Mouse (Mus musculus): ENCODE results near the gene Itga9. TPM values are rescaled to one million over a fixed set of nuclear protein-coding genes. Genes with fewer than 3 reads are reported as not detected.

Itga9 gene
- total and polyA plus RNA-seq, 2 experiments: 9.1 to 15.8 TPM

GRCm38 (mm10) chr9:118645698-118646355 is 39.3 kb downstream of the Itga9 start:
- Histone ChIP-seq H3K4me1 (ENCODE audit: control insufficient read depth, insufficient read depth, low read length) (peaks cover 8% of the 10 kb centered on the region; the same call in 1 of the 2 replicates), H3K27me3 (ENCODE audit: control insufficient read depth, insufficient read depth, low read length) (no peaks in the 10 kb centered on the region), H3K27ac (replicated peaks; ENCODE audit: insufficient read depth, low read depth, low read length) (peak overlapping the region; percentile 75), H3K79me2 (ENCODE audit: control insufficient read depth, insufficient read depth, low read length) (peaks cover 6% of the 10 kb centered on the region; the same call in 1 of the 2 replicates), H3K9ac (ENCODE audit: low read depth, low read length) (peak overlapping the region; percentile 22; the same call in 1 of the 2 replicates), H3K36me3 (ENCODE audit: control insufficient read depth, insufficient read depth, low read length) (no peaks in the 10 kb centered on the region), H3K4me3 (ENCODE audit: insufficient read depth, low read depth, low read length) (no peak overlapping the region)
- DNase-seq (ENCODE audit: extremely low read depth, low read depth, low spot score): peak; percentile 16
- WGBS: 63% methylated on average over 17 of the region's 17 CpGs
- no peak for TF ChIP-seq CTCF (IDR thresholded peaks at IDR 0.05; ENCODE audit: low read depth, low read length)
- TF ChIP-seq POLR2A (IDR thresholded peaks at IDR 0.05; ENCODE audit: extremely low read depth, insufficient read depth, low read length): no peak

DNA sequence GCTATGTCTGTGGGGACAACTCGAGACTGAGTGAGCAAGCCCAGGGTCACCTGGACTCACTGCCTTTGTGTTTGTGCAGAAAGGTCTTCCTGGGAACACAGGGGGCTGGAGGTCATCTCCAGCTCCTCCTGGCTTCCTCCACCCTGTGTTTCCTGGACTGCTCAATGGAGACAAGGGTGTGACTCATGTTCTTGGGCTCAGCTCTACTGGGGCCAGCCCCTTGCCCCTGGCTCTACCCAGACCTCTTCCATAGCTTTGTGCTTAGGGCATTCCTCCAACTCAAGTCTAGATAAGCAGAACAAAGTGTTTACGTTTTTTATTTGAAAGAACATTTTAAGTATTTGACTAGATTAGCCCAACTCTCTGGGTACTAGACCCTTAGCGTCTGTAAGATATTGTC is 41.0 kb downstream of the Itga9 start:
- peaks cover 8% of the 10 kb centered on the region; the same call in 1 of the 2 replicates for H3K4me1 ChIP-seq (ENCODE audit: control insufficient read depth, insufficient read depth, low read length)
- whole genome bisulfite sequencing: 41% methylated on average over 3 of the region's 3 CpGs
- TF ChIP-seq POLR2A (IDR thresholded peaks at IDR 0.05; ENCODE audit: extremely low read depth, insufficient read depth, low read length) (no peak), CTCF (IDR thresholded peaks at IDR 0.05; ENCODE audit: low read depth, low read length) (no peak)

DNA sequence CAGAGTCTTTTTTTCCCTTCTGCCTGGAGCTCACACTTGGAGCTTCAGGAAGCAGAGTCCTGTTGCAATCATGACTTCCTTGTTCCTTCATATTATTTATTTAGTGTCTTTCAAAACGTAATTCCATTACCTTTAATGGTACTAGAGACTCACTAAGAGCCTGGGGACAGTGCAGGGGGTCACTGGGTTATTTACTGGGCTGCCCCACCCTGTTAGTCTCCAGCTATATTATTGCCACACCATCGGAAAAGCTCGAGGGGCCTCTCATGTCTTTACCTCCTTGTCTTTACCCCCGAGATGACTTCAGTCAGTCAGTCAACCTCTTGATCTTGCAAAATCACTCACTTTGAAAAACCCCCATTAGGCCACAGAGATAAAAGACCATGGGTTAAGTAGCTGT is 44.5 kb downstream of the Itga9 start:
- WGBS: 53% methylated on average over 4 of the region's 4 CpGs
- TF ChIP-seq CTCF (IDR thresholded peaks at IDR 0.05; ENCODE audit: low read depth, low read length) (no peak), POLR2A (IDR thresholded peaks at IDR 0.05; ENCODE audit: extremely low read depth, insufficient read depth, low read length) (no peak)

More for the DNA sequence above, 41.0 kb downstream of the Itga9 start:
- peaks cover 6% of the 10 kb centered on the region; the same call in 1 of the 2 replicates for H3K79me2 ChIP-seq (ENCODE audit: control insufficient read depth, insufficient read depth, low read length)
- no peak overlapping the region for H3K27ac ChIP-seq (replicated peaks; ENCODE audit: insufficient read depth, low read depth, low read length)
- H3K9ac ChIP-seq (ENCODE audit: low read depth, low read length): no peak overlapping the region
- no peaks in the 10 kb centered on the region for H3K27me3 ChIP-seq (ENCODE audit: control insufficient read depth, insufficient read depth, low read length)
- H3K36me3 ChIP-seq (ENCODE audit: control insufficient read depth, insufficient read depth, low read length): no peaks in the 10 kb centered on the region
- no peak for DNase-seq (ENCODE audit: extremely low read depth, low read depth, low spot score)
- no peak overlapping the region for H3K4me3 ChIP-seq (ENCODE audit: insufficient read depth, low read depth, low read length)

GRCm38 (mm10) chr9:118651939-118652338 is 45.4 kb downstream of the Itga9 start:
- Histone ChIP-seq H3K36me3 (ENCODE audit: control insufficient read depth, insufficient read depth, low read length) (no peaks in the 10 kb centered on the region), H3K27me3 (ENCODE audit: control insufficient read depth, insufficient read depth, low read length) (no peaks in the 10 kb centered on the region), H3K27ac (replicated peaks; ENCODE audit: insufficient read depth, low read depth, low read length) (no peak overlapping the region), H3K9ac (ENCODE audit: low read depth, low read length) (no peak overlapping the region), H3K79me2 (ENCODE audit: control insufficient read depth, insufficient read depth, low read length) (peaks cover 6% of the 10 kb centered on the region; the same call in 1 of the 2 replicates), H3K4me1 (ENCODE audit: control insufficient read depth, insufficient read depth, low read length) (peaks cover 9% of the 10 kb centered on the region; the same call in 1 of the 2 replicates), H3K4me3 (ENCODE audit: insufficient read depth, low read depth, low read length) (no peak overlapping the region)
- 92% methylated on average over 2 of the region's 2 CpGs for WGBS
- TF ChIP-seq CTCF (IDR thresholded peaks at IDR 0.05; ENCODE audit: low read depth, low read length): no peak
- no peak for TF ChIP-seq POLR2A (IDR thresholded peaks at IDR 0.05; ENCODE audit: extremely low read depth, insufficient read depth, low read length)
- DNase-seq (ENCODE audit: extremely low read depth, low read depth, low spot score): no peak

More for the DNA sequence above, 44.5 kb downstream of the Itga9 start:
- Histone ChIP-seq H3K79me2 (ENCODE audit: control insufficient read depth, insufficient read depth, low read length) (peaks cover 6% of the 10 kb centered on the region; the same call in 1 of the 2 replicates), H3K27ac (replicated peaks; ENCODE audit: insufficient read depth, low read depth, low read length) (no peak overlapping the region), H3K36me3 (ENCODE audit: control insufficient read depth, insufficient read depth, low read length) (no peaks in the 10 kb centered on the region), H3K4me1 (ENCODE audit: control insufficient read depth, insufficient read depth, low read length) (peaks cover 11% of the 10 kb centered on the region; the same call in 1 of the 2 replicates), H3K4me3 (ENCODE audit: insufficient read depth, low read depth, low read length) (no peak overlapping the region), H3K9ac (ENCODE audit: low read depth, low read length) (no peak overlapping the region), H3K27me3 (ENCODE audit: control insufficient read depth, insufficient read depth, low read length) (no peaks in the 10 kb centered on the region)
- DNase-seq (ENCODE audit: extremely low read depth, low read depth, low spot score): no peak

DNA sequence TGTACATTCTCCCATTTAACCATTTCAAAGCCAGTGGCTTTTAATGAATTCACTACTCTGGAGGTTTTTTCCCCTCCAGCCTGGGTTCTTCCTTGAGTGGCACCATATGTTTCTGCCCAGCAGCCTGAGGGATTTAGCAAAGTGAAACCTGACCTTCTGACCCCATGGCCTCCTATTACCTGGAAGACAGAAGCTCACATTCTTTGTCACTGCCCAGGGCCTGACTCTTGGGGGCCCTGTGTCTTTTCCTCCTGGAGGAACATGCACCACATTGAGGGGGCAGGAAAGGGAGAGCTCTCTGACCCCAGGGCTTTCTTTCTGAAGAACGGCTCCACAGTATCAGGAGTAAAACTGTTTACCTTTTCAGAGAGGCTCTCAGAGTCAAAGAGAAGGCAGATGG is 46.9 kb downstream of the Itga9 start:
- Histone ChIP-seq H3K36me3 (ENCODE audit: control insufficient read depth, insufficient read depth, low read length) (no peaks in the 10 kb centered on the region), H3K4me1 (ENCODE audit: control insufficient read depth, insufficient read depth, low read length) (peaks cover 3% of the 10 kb centered on the region; the same call in 1 of the 2 replicates), H3K9ac (ENCODE audit: low read depth, low read length) (no peak overlapping the region), H3K27me3 (ENCODE audit: control insufficient read depth, insufficient read depth, low read length) (no peaks in the 10 kb centered on the region), H3K4me3 (ENCODE audit: insufficient read depth, low read depth, low read length) (no peak overlapping the region), H3K27ac (replicated peaks; ENCODE audit: insufficient read depth, low read depth, low read length) (0 out of 2 replicates have a peak overlapping the region, but pooled peaks have one; percentile 45), H3K79me2 (ENCODE audit: control insufficient read depth, insufficient read depth, low read length) (peaks cover under 1% of the 10 kb centered on the region; the same call in 1 of the 2 replicates)
- DNase-seq (ENCODE audit: extremely low read depth, low read depth, low spot score): no peak
- WGBS: 62% methylated on average over 1 of the region's 1 CpGs
- TF ChIP-seq POLR2A (IDR thresholded peaks at IDR 0.05; ENCODE audit: extremely low read depth, insufficient read depth, low read length): no peak
- TF ChIP-seq CTCF (IDR thresholded peaks at IDR 0.05; ENCODE audit: low read depth, low read length): no peak

DNA sequence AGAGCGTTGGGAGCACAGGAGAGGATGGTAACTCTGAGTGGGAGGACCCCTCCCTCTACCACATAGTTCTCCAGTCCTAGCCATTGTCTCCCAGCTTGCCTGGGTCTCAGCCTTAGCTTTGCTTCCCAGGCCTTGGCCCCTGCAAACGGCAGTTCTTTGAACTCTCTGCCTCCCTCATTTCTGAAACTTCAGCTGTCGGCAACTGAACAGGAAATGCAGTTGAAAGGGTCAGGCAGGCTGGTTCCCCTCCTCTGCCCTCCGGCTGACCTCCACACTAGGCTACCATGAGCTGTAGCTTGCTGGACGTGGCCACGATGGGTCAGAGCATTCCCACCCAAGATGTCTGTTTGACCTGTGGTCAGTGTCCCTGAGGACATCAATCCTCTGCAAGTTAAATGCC is 48.5 kb downstream of the Itga9 start:
- no peak overlapping the region for H3K4me3 ChIP-seq (ENCODE audit: insufficient read depth, low read depth, low read length)
- DNase-seq (ENCODE audit: extremely low read depth, low read depth, low spot score): peak; percentile 50
- peak overlapping the region; percentile 68 for H3K27ac ChIP-seq (replicated peaks; ENCODE audit: insufficient read depth, low read depth, low read length)
- H3K27me3 ChIP-seq (ENCODE audit: control insufficient read depth, insufficient read depth, low read length): no peaks in the 10 kb centered on the region
- no peaks in the 10 kb centered on the region; the same call in 1 of the 2 replicates for H3K36me3 ChIP-seq (ENCODE audit: control insufficient read depth, insufficient read depth, low read length)
- 23% methylated on average over 6 of the region's 6 CpGs for WGBS
- H3K79me2 ChIP-seq (ENCODE audit: control insufficient read depth, insufficient read depth, low read length): no peaks in the 10 kb centered on the region
- H3K9ac ChIP-seq (ENCODE audit: low read depth, low read length): 0 out of 2 replicates have a peak overlapping the region, but pooled peaks have one; percentile 14
- peaks cover 3% of the 10 kb centered on the region; the same call in 1 of the 2 replicates for H3K4me1 ChIP-seq (ENCODE audit: control insufficient read depth, insufficient read depth, low read length)
- TF ChIP-seq POLR2A (IDR thresholded peaks at IDR 0.05; ENCODE audit: extremely low read depth, insufficient read depth, low read length) (no peak), CTCF (IDR thresholded peaks at IDR 0.05; ENCODE audit: low read depth, low read length) (no peak)

Data from liver, adult 2 months (tissue).